Mouse (Mus musculus): ENCODE data around the gene Exph5. TPM values are rescaled to one million over a fixed set of nuclear protein-coding genes. Genes with fewer than 3 reads are reported as not detected.

Gene Exph5
- total RNA-seq, 2 experiments from 2014 or later = 1.6 to 3.4 TPM

- DNase-seq (ENCODE audit: low spot score) = no peak
Measured at GRCm38 (mm10) chr9:53404050-53404752, 102.7 kb downstream of the Exph5 start.

- peak; percentile 61 for DNase-seq (ENCODE audit: low spot score)
Measured at GRCm38 (mm10) chr9:53404753-53405722, 103.6 kb downstream of the Exph5 start.

DNA sequence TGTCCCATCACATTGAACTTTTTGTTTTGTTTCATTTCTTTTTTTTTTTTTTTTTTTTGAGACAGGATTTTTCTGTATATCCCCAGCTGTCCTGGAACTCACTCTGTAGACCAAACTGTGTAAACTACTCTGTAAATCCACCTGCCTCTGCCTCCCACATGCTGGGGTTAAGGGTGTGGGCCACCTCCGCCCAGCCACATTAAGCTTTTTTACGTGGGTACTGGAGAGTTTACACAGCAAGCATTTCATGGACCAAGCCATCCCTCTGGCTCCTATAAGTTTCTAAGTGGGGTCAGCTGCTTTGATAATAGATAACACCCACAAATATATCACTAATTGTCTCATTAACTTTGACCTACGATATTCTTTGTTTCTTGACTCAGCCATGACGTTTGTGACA lies 107.1 kb downstream of the Exph5 start:
- DNase-seq (ENCODE audit: low spot score) = no peak

- no peak for DNase-seq (ENCODE audit: low spot score)
Measured at GRCm38 (mm10) chr9:53408953-53409361, 107.5 kb downstream of the Exph5 start.

GRCm38 (mm10) chr9:53409427-53409826 lies 108.0 kb downstream of the Exph5 start:
- DNase-seq (ENCODE audit: low spot score) = no peak

DNA sequence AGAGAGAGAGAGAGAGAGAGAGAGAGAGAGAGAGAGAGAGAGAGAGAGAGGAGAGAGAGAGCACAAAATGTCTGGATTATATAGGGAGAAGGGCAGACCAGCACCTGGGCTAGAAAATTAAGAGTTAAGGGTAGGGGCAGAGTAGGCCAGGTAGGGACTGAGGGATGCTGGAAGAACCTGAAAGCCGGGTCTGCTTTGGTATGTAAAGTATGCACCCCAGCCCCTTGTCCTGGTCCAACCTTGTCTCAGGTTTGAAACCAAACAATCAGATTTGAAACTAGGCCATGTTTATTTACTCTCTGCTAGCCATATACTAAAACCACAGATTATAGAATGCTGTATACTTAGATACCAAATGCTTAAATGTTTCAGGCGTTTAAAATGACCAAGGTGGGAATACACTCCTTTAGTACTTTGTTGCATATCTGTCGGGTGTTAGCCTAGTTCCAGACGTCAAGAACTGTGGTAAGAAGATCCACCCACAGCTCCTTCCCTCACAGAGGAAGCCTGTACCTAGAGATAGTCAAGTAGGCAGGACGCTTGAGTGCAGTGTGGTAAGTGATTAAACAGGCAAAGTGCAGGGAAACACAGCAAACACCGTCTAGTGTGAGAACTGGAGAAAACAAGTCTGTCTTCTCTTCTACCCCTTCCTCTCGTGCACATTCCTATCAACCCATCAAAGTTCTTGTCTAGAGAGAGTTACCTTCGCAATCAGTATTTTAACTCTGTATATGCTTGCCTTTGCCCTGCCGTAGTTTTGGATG lies 120.8 kb downstream of the Exph5 start:
- no peak for DNase-seq (ENCODE audit: low spot score)

- DNase-seq (ENCODE audit: low spot score) = no peak
Measured at GRCm38 (mm10) chr9:53426726-53427125, 125.3 kb downstream of the Exph5 start.

Small RNA genes lying within 50 kb of the gene (microRNA-seq; reads per million reads assigned to microRNA genes)
- not detected for gene Mir130c

Other genes with a start within 250 kb of the Exph5 start
- gene Ddx10, start 53.6 kb upstream of the Exph5 start, total RNA-seq (2021) = 10 to 100 TPM; 10.5 to 11.3 TPM
- gene Kdelc2, start 82.4 kb downstream of the Exph5 start, total RNA-seq (2021) = 1 to 10 TPM; 3.6 to 4.0 TPM
- not detected for gene 4930550C14Rik, start 100.7 kb downstream of the Exph5 start, total RNA-seq (2021)
- 1 to 10 TPM; 5.0 to 5.5 TPM for gene Atm, start 235.1 kb downstream of the Exph5 start, total RNA-seq (2021)
- gene Npat, start 235.4 kb downstream of the Exph5 start, total RNA-seq (2021) = 1 to 10 TPM; 4.7 to 5.1 TPM